Mouse (Mus musculus) limb, embryonic 14.5 days (tissue): ENCODE results near the gene Tenm2. TPM values are rescaled to one million over a fixed set of nuclear protein-coding genes. Genes with fewer than 3 reads are reported as not detected.
A peak's percentile ranks its signal among the peaks of the same experiment; 100 is the strongest.

Experiments used
- ATAC-seq: fragments of 200-750 bp; cut with Nextera tagmentation; 2 replicates; pipeline ENCODE4 v1.8.0; 2017; ENCODE audit warnings: low read depth, moderate number of reproducible peaks, moderate TSS enrichment; ENCODE audit not compliant: low FRiP score
- DNase-seq: peaks from one replicate; pipeline ENCODE4 v3.0.0-alpha.2; 2015; ENCODE audit warnings: low spot score
- H3K27ac ChIP-seq: fragments of 300-500 bp; sonication (generic); replicated peaks from 2 replicates; pipeline ENCODE4 v1.5.1; 2014; ENCODE audit warnings: low read depth, mild to moderate bottlenecking, low read length, moderate library complexity, mixed read lengths
- H3K27me3 ChIP-seq: fragments of 300-500 bp; sonication (generic); 2 replicates; pipeline ENCODE4 v1.6.1; 2014; ENCODE audit warnings: low read length, mixed read lengths; ENCODE audit not compliant: control insufficient read depth, insufficient read depth
- H3K36me3 ChIP-seq: fragments of 300-500 bp; sonication (generic); 2 replicates; pipeline ENCODE4 v1.6.1; 2014; ENCODE audit warnings: mild to moderate bottlenecking, low read length, moderate library complexity, mixed read lengths; ENCODE audit not compliant: control insufficient read depth, insufficient read depth
- H3K4me1 ChIP-seq: fragments of 300-500 bp; sonication (generic); 2 replicates; pipeline ENCODE4 v1.6.1; 2014; ENCODE audit warnings: antibody characterized with exemption, low read length, mixed read lengths; ENCODE audit not compliant: control insufficient read depth, insufficient read depth
- H3K4me2 ChIP-seq: fragments of 300-500 bp; sonication (generic); replicated peaks from 2 replicates; pipeline ENCODE4 v1.6.1; 2014; ENCODE audit warnings: low read depth, mild to moderate bottlenecking, low read length, moderate library complexity; ENCODE audit not compliant: severe bottlenecking
- H3K4me3 ChIP-seq: fragments of 300-500 bp; sonication (generic); replicated peaks from 2 replicates; pipeline ENCODE4 v1.5.1; 2014; ENCODE audit warnings: low read length
- H3K9ac ChIP-seq: fragments of 300-500 bp; sonication (generic); 2 replicates; pipeline ENCODE4 v1.6.1; 2014; ENCODE audit warnings: mild to moderate bottlenecking, low read depth, low read length, moderate library complexity; ENCODE audit not compliant: severe bottlenecking
- H3K9me3 ChIP-seq: fragments of 300-500 bp; sonication (generic); 2 replicates; pipeline ENCODE4 v1.6.1; 2016; ENCODE audit warnings: low read length; ENCODE audit not compliant: control insufficient read depth
- POLR2A ChIP-seq: fragments of 200-500 bp; IDR thresholded peaks from 2 replicates; pipeline ENCODE4 v1.8.0; 2012; ENCODE audit warnings: inconsistent platforms, mild to moderate bottlenecking, moderate library complexity, borderline replicate concordance; ENCODE audit not compliant: insufficient read depth, insufficient read length; ENCODE audit errors: extremely low read depth
- WGBS: fragments of 180-500 bp; shearing (Covaris S2); extraction: QIAGEN DNeasy Blood & Tissue Kit; methylation state at CpG from one replicate; pipeline ENCODE4 v1.1.7; 2014; 5-methylcytosine and 5-hydroxymethylcytosine counted together
- polyA plus RNA-seq, 2 experiments: library from polyadenylated mRNA; depleted of rRNA in 1 of 2; stranded (reverse) in 1 of 2; unstranded in 1 of 2; fragments of >200 nt; fragmentation: Nextera tagmentation in 1 of 2; extraction: Ambion mirVana in 1 of 2; gene quantifications; 2 replicates each; pipeline versions ENCODE4 v1.2.1 to v1.2.3; 2012 to 2014

Tenm2 gene
- polyA plus RNA-seq, 2 experiments: 3.7 to 5.6 TPM

- no peaks in the 10 kb centered on the region for H3K27me3 ChIP-seq
- 87% methylated on average over 10 of the region's 10 CpGs for WGBS
- H3K36me3 ChIP-seq: no peaks in the 10 kb centered on the region
- H3K4me1 ChIP-seq: no peaks in the 10 kb centered on the region
- no peak overlapping the region for H3K9ac ChIP-seq
- no peak overlapping the region for H3K4me2 ChIP-seq
- H3K27ac ChIP-seq: no peak overlapping the region
- DNase-seq (no peak), ATAC-seq (no peak)
- TF ChIP-seq POLR2A: no peak
- no peaks in the 10 kb centered on the region for H3K9me3 ChIP-seq
- H3K4me3 ChIP-seq: no peak overlapping the region
Observed at GRCm38 (mm10) chr11:36167766-36168318, 1067.9 kb downstream of the Tenm2 start.

DNA sequence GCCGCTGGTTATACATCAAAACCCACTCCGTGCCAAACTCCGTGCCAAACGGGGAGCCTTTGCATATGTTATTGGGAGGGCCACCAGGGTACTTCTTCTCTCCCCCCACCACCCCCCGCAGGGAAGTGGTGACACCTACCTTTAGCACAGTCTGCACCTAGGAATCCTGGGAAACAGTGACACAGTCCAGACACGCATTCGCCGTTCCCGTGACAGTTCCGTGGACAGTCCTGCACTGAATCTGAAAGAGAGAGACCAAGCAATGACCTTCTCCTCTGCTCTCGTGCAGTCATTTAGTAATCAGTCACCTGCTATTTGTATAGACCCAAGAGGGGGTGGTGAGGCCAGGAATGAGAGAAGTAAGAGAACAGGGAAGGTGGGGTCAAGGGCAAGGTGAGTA lies 1072.2 kb downstream of the Tenm2 start:
- Histone ChIP-seq H3K9ac (no peak overlapping the region), H3K4me1 (no peaks in the 10 kb centered on the region), H3K36me3 (no peaks in the 10 kb centered on the region), H3K9me3 (no peaks in the 10 kb centered on the region), H3K4me3 (no peak overlapping the region), H3K4me2 (no peak overlapping the region), H3K27me3 (no peaks in the 10 kb centered on the region), H3K27ac (no peak overlapping the region)
- DNase-seq (no peak), ATAC-seq (no peak)
- 84% methylated on average over 11 of the region's 11 CpGs for WGBS
- no peak for TF ChIP-seq POLR2A

DNA sequence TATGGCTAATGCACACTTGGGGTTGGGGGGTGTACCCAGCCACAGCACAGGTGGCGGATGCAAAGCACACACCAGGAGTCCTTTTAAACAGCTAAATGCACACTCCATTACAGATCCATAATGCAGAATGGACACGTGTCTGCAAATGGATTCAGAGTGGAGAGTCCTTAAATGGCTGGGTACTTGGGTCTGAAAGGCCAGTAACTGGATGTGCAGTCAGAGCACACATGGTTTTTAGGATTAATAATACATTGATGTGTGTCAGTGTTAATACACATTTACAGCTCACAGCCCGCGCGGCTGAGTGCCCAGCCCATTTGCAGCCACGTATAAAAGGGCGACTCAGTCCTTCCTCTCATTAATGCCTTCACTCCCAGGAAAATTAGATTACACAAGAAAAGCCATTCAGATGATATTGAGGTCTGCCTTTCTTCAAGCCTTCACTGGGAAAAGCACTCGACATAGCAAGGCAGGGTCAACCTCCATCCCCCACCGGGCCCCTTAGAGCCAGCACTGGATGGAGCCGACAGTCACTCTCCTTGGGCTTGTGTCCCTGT lies 1073.9 kb downstream of the Tenm2 start:
- TF ChIP-seq POLR2A: no peak
- no peaks in the 10 kb centered on the region for H3K9me3 ChIP-seq

GRCm38 (mm10) chr11:36153450-36153849 lies 1082.3 kb downstream of the Tenm2 start:
- H3K4me3 ChIP-seq: no peak overlapping the region
- DNase-seq (no peak), ATAC-seq (no peak)
- no peak overlapping the region for H3K27ac ChIP-seq
- TF ChIP-seq POLR2A: no peak
- no peak overlapping the region for H3K4me2 ChIP-seq
- peaks cover 4% of the 10 kb centered on the region; the same call in 1 of the 2 replicates for H3K27me3 ChIP-seq
- H3K36me3 ChIP-seq: no peaks in the 10 kb centered on the region
- H3K9ac ChIP-seq: no peak overlapping the region
- 47% methylated on average over 5 of the region's 5 CpGs for WGBS
- no peaks in the 10 kb centered on the region for H3K4me1 ChIP-seq
- H3K9me3 ChIP-seq: no peaks in the 10 kb centered on the region

More for the DNA sequence above, 1073.9 kb downstream of the Tenm2 start:
- H3K4me1 ChIP-seq: no peaks in the 10 kb centered on the region
- no peaks in the 10 kb centered on the region for H3K36me3 ChIP-seq
- DNase-seq (no peak), ATAC-seq (no peak)
- 52% methylated on average over 10 of the region's 10 CpGs for WGBS
- no peak overlapping the region for H3K27ac ChIP-seq
- no peak overlapping the region for H3K4me3 ChIP-seq
- no peak overlapping the region for H3K4me2 ChIP-seq
- H3K27me3 ChIP-seq: no peaks in the 10 kb centered on the region
- no peak overlapping the region for H3K9ac ChIP-seq

DNA sequence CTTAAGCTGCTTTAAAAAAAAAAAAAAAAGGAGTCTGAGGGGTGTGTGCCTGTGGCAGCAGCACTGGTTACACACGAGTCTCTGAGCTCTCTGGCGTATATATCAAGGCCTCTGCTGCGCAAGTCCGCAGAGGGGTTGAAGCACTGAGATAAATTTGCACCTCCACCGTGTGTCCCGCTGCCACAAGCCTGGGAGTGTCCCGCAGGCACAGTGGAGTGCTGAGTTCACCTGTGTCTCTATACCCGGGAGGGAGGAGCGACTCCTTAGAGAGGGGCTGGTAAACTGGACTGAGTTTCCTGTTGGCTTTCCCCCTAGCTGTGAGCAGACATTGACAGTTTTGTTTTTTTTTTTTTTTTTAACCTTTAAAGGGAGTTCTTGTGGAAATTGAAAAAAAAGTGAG lies 1082.8 kb downstream of the Tenm2 start:
- TF ChIP-seq POLR2A: no peak
- H3K27me3 ChIP-seq: peaks cover 4% of the 10 kb centered on the region; the same call in 1 of the 2 replicates
- H3K9me3 ChIP-seq: no peaks in the 10 kb centered on the region
- H3K4me3 ChIP-seq: no peak overlapping the region
- H3K27ac ChIP-seq: no peak overlapping the region
- no peak overlapping the region for H3K9ac ChIP-seq
- ATAC-seq (no peak), DNase-seq (no peak)
- H3K4me1 ChIP-seq: no peaks in the 10 kb centered on the region
- H3K36me3 ChIP-seq: no peaks in the 10 kb centered on the region
- no peak overlapping the region for H3K4me2 ChIP-seq
- WGBS: 17% methylated on average over 9 of the region's 9 CpGs

DNA sequence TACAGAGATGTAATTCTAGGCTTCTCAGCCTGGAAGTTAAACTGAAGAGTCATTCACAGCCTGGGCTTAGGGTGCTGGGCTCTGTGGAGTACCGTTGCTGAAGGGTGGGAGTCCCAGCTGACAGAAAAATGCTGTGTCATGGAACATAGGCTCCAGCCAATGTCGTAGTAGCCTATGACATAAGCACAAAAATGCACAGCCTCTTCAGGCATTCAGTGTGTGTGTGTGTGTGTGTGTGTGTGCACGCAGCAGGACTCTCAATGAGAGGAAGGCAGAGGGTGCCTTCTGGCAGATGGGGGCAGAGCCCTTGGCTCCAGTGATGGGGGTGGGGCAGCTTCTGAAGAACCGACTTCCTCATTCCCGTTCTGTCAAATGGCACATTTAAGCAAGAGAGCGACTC lies 1083.5 kb downstream of the Tenm2 start:
- Histone ChIP-seq H3K4me3 (no peak overlapping the region), H3K36me3 (no peaks in the 10 kb centered on the region), H3K9ac (no peak overlapping the region), H3K4me2 (no peak overlapping the region), H3K27ac (no peak overlapping the region), H3K27me3 (peaks cover 4% of the 10 kb centered on the region; the same call in 1 of the 2 replicates), H3K9me3 (no peaks in the 10 kb centered on the region), H3K4me1 (no peaks in the 10 kb centered on the region)
- no peak for ATAC-seq
- peak; percentile 18 for DNase-seq
- 10% methylated on average over 6 of the region's 6 CpGs for WGBS
- no peak for TF ChIP-seq POLR2A
